Mouse (Mus musculus) Muller cell, postnatal 12 days (primary cell): Measurements from ENCODE around the gene Gm39566.

ENCODE experiments used
- DNase-seq: peaks from one replicate; pipeline ENCODE4 v3.0.0-alpha.2; 2015; ENCODE audit errors: inconsistent ontology term

Gene Gm39566

DNA sequence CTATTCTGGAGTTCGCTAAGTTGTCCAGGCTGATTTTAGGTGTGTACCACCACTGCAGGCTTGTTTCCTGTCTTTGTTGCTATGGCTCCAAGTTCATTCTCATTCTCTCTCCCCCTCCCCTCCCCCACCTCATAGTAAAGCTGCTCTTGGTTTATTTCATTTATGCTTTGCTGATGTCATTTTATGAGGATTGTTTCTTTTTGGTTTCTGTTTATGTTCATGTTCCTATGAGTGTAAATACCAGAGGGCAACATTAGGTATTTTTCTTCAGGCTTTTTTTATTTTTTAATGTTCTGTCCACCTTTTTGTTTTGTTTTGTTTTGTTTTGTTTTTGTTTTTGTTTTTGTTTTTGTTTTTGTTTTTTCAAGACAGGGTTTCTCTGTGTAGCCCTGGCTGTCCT lies 53.2 kb downstream of the Gm39566 start, which contains the start of gene Slc35g3:
TSS of gene Slc35g3 (minus strand) at position 101 of the 400 bp plus-strand sequence.
- DNase-seq, result no peak
